Mouse (Mus musculus): ENCODE data around the gene Inhbc. TPM values are rescaled to one million over a fixed set of nuclear protein-coding genes. Genes with fewer than 3 reads are reported as not detected.

The Inhbc gene
- total RNA-seq, 2 experiments from 2014 or later = not detected

GRCm38 (mm10) chr10:127332211-127332874 lies 37.9 kb downstream of the Inhbc start:
- H3K4me3 ChIP-seq = no peak overlapping the region
- peak; percentile 52 for TF ChIP-seq CTCF (conservative IDR thresholded peaks at IDR 0.05)
- H3K27ac ChIP-seq = no peak overlapping the region
- no peak for DNase-seq (ENCODE audit: low spot score in 2 of 2)

GRCm38 (mm10) chr10:127330212-127330611 lies 40.0 kb downstream of the Inhbc start:
- Histone ChIP-seq H3K4me3 (no peak overlapping the region), H3K27ac (no peak overlapping the region)
- TF ChIP-seq CTCF (conservative IDR thresholded peaks at IDR 0.05) = no peak
- DNase-seq (ENCODE audit: low spot score in 2 of 2) = no peak

- Histone ChIP-seq H3K27ac (no peak overlapping the region), H3K4me3 (no peak overlapping the region)
- no peak for TF ChIP-seq CTCF (conservative IDR thresholded peaks at IDR 0.05)
- no peak for DNase-seq (ENCODE audit: low spot score in 2 of 2)
Observed at GRCm38 (mm10) chr10:127327461-127328145, 42.6 kb downstream of the Inhbc start.

GRCm38 (mm10) chr10:127326828-127327227 lies 43.4 kb downstream of the Inhbc start:
- TF ChIP-seq CTCF (conservative IDR thresholded peaks at IDR 0.05) = no peak
- Histone ChIP-seq H3K27ac (no peak overlapping the region), H3K4me3 (peak overlapping the region; percentile 43)
- no peak for DNase-seq (ENCODE audit: low spot score in 2 of 2)

GRCm38 (mm10) chr10:127326017-127326801 lies 44.0 kb downstream of the Inhbc start:
- Histone ChIP-seq H3K27ac (no peak overlapping the region), H3K4me3 (peak overlapping the region; percentile 43)
- no peak for TF ChIP-seq CTCF (conservative IDR thresholded peaks at IDR 0.05)
- DNase-seq (ENCODE audit: low spot score in 2 of 2) = no peak

GRCm38 (mm10) chr10:127325454-127326016 lies 44.7 kb downstream of the Inhbc start:
- no peak overlapping the region for H3K4me3 ChIP-seq
- no peak for DNase-seq (ENCODE audit: low spot score in 2 of 2)
- TF ChIP-seq CTCF (conservative IDR thresholded peaks at IDR 0.05) = no peak
- no peak overlapping the region for H3K27ac ChIP-seq

GRCm38 (mm10) chr10:127324495-127324894 lies 45.7 kb downstream of the Inhbc start:
- H3K27ac ChIP-seq = no peak overlapping the region
- H3K4me3 ChIP-seq = no peak overlapping the region
- TF ChIP-seq CTCF (conservative IDR thresholded peaks at IDR 0.05) = peak; percentile 65
- no peak for DNase-seq (ENCODE audit: low spot score in 2 of 2)

GRCm38 (mm10) chr10:127323131-127323855 lies 46.9 kb downstream of the Inhbc start:
- no peak for DNase-seq (ENCODE audit: low spot score in 2 of 2)
- no peak overlapping the region for H3K4me3 ChIP-seq
- TF ChIP-seq CTCF (conservative IDR thresholded peaks at IDR 0.05) = no peak
- no peak overlapping the region for H3K27ac ChIP-seq

- TF ChIP-seq CTCF (conservative IDR thresholded peaks at IDR 0.05) = no peak
- DNase-seq (ENCODE audit: low spot score in 2 of 2) = no peak
- no peak overlapping the region for H3K27ac ChIP-seq
Observed at GRCm38 (mm10) chr10:127322669-127323068, 47.6 kb downstream of the Inhbc start.

GRCm38 (mm10) chr10:127322178-127322577 lies 48.1 kb downstream of the Inhbc start:
- no peak for DNase-seq (ENCODE audit: low spot score in 2 of 2)
- Histone ChIP-seq H3K27ac (no peak overlapping the region), H3K4me3 (no peak overlapping the region)
- TF ChIP-seq CTCF (conservative IDR thresholded peaks at IDR 0.05) = no peak

More at GRCm38 (mm10) chr10:127322669-127323068, 47.6 kb downstream of the Inhbc start:
- H3K4me3 ChIP-seq = no peak overlapping the region

GRCm38 (mm10) chr10:127321621-127322020 lies 48.6 kb downstream of the Inhbc start, which contains the start of gene Arhgap9:
Gene Arhgap9 (plus strand): TSS chr10:127321964.
- DNase-seq (ENCODE audit: low spot score in 2 of 2) = no peak
- no peak within 1 kb of the TSS for H3K27ac ChIP-seq
- no peak within 1 kb of the TSS for H3K4me3 ChIP-seq
- TF ChIP-seq CTCF (conservative IDR thresholded peaks at IDR 0.05) = no peak

GRCm38 (mm10) chr10:127319969-127320368 lies 50.3 kb downstream of the Inhbc start:
- TF ChIP-seq CTCF (conservative IDR thresholded peaks at IDR 0.05) = no peak
- no peak for DNase-seq (ENCODE audit: low spot score in 2 of 2)
- H3K27ac ChIP-seq = no peak overlapping the region
- H3K4me3 ChIP-seq = no peak overlapping the region

Measured in layer of hippocampus, adult 2 months (tissue).